Mouse (Mus musculus): ENCODE data around the gene Ralgps1.

- TF ChIP-seq CTCF (IDR thresholded peaks at IDR 0.05; ENCODE audit: control insufficient read depth, insufficient read depth, insufficient read length) (peak; percentile 19), MAX (IDR thresholded peaks at IDR 0.05) (no peak)
Measured at GRCm38 (mm10) chr2:33131500-33132092, 239.7 kb downstream of the Ralgps1 start, which contains the start of gene Garnl3.
